ENCODE assay signal across 21 mouse cellular contexts in genomic region chr3:108152290-108152689, GRCm38 (mm10). TPM values are rescaled to one million over a fixed set of nuclear protein-coding genes. Genes with fewer than 3 reads are reported as not detected.
DNase-seq lines count a peak whose midpoint lies in the region; ATAC-seq and TF ChIP-seq lines count a peak whose summit lies in the region.
"Had no signal": no experiment of that assay in that cellular context is flagged by ENCODE, and none has a peak within 500 bp of the region (broad histone marks: within the 10 kb centered on the region; RNA-seq: fewer than 3 reads in every experiment).

No protein-coding gene starts in this region.

- no peak for ATAC-seq in intestine, embryonic 14.5 days (replicated peaks; ENCODE audit: low FRiP score, low TSS enrichment, low read depth)
- no peak for ATAC-seq in intestine, postnatal 0 days
- ATAC-seq: activated CD4-positive, CD25-positive, alpha-beta regulatory T cell, adult 4 months; CD4-positive, CD25-positive, alpha-beta regulatory T cell, adult 4 months; Patski had no signal

- no peak overlapping the region for H3K27ac ChIP-seq in heart, embryonic 10.5 days
- no peak overlapping the region for H3K27ac ChIP-seq in intestine, embryonic 14.5 days (ENCODE audit: low read depth)
- H3K27ac ChIP-seq in intestine, postnatal 0 days (ENCODE audit: low read depth, low read length) = no peak overlapping the region

- H3K36me3 ChIP-seq in heart, embryonic 10.5 days = no peaks in the 10 kb centered on the region
- H3K36me3 ChIP-seq in intestine, embryonic 14.5 days (ENCODE audit: control insufficient read depth, insufficient read depth, low read length) = no peaks in the 10 kb centered on the region
- H3K36me3 ChIP-seq in intestine, postnatal 0 days (ENCODE audit: control insufficient read depth, insufficient read depth) = no peaks in the 10 kb centered on the region

- no peak overlapping the region for H3K9ac ChIP-seq in intestine, embryonic 14.5 days (ENCODE audit: low read length)
- no peak overlapping the region for H3K9ac ChIP-seq in intestine, postnatal 0 days (ENCODE audit: low read depth, low read length)

- no peaks in the 10 kb centered on the region for H3K27me3 ChIP-seq in heart, embryonic 10.5 days (ENCODE audit: insufficient read depth, poor library complexity, severe bottlenecking)
- H3K27me3 ChIP-seq in intestine, embryonic 14.5 days (replicated peaks; ENCODE audit: control insufficient read depth, insufficient read depth, low read length) = no peaks in the 10 kb centered on the region
- no peaks in the 10 kb centered on the region for H3K27me3 ChIP-seq in intestine, postnatal 0 days (replicated peaks; ENCODE audit: control insufficient read depth, insufficient read depth, low read length)
- H3K27me3 ChIP-seq: Patski had no signal

- H3K4me3 ChIP-seq in heart, embryonic 10.5 days = no peak overlapping the region
- H3K4me3 ChIP-seq in intestine, embryonic 14.5 days (ENCODE audit: low read depth, low read length) = no peak overlapping the region
- no peak overlapping the region for H3K4me3 ChIP-seq in intestine, postnatal 0 days (ENCODE audit: low read depth, low read length)

- TF ChIP-seq CTCF in intestine, postnatal 0 days (IDR thresholded peaks at IDR 0.05; ENCODE audit: low read depth) = no peak

- 87% methylated on average over 3 of the region's 3 CpGs for WGBS in heart, embryonic 10.5 days
- 88% methylated on average over 3 of the region's 3 CpGs for WGBS in intestine, embryonic 14.5 days
- 81% methylated on average over 3 of the region's 3 CpGs for WGBS in intestine, postnatal 0 days

- peak; percentile 77 for DNase-seq in heart, adult 11 months
- DNase-seq in heart, adult 8-10 months (ENCODE audit: low spot score) = no peak
- peak; percentile 69 for DNase-seq in heart, embryonic 10.5 days (ENCODE audit: low spot score)
- DNase-seq in heart, postnatal 25 days (ENCODE audit: low spot score) = no peak
- DNase-seq in intestine, embryonic 14.5 days (ENCODE audit: low spot score) = peak; percentile 47
- DNase-seq: adrenal gland, adult 2 months; adrenal gland, adult 8-10 months; adrenal gland, postnatal 10 days; adrenal gland, postnatal 14 days; adrenal gland, postnatal 25 days; adrenal gland, postnatal 36 days; B cell, adult 2 months; cerebellum, adult 11 months; cerebellum, adult 11-12 months; cerebellum, adult 18-20 months had no signal

- intact Hi-C loops in heart, postnatal 25 days (cut with DNase I) = no loop called here

- H3K4me1 ChIP-seq in heart, embryonic 10.5 days = peaks cover 17% of the 10 kb centered on the region; the same call in 1 of the 2 replicates
- H3K4me1 ChIP-seq in intestine, embryonic 14.5 days (replicated peaks; ENCODE audit: control insufficient read depth, insufficient read depth, low read length) = peaks cover 4% of the 10 kb centered on the region; the same call in 1 of the 2 replicates
- H3K4me1 ChIP-seq in intestine, postnatal 0 days (replicated peaks; ENCODE audit: control insufficient read depth, insufficient read depth, low read length) = no peaks in the 10 kb centered on the region

- H3K4me2 ChIP-seq in intestine, embryonic 14.5 days (ENCODE audit: low read length) = no peak overlapping the region
- H3K4me2 ChIP-seq in intestine, postnatal 0 days (replicated peaks; ENCODE audit: low read depth) = no peak overlapping the region

- H3K9me3 ChIP-seq in heart, embryonic 10.5 days = no peaks in the 10 kb centered on the region
- no peaks in the 10 kb centered on the region for H3K9me3 ChIP-seq in intestine, embryonic 14.5 days (ENCODE audit: control insufficient read depth, low read length)
- no peaks in the 10 kb centered on the region for H3K9me3 ChIP-seq in intestine, postnatal 0 days (ENCODE audit: control insufficient read depth)
- H3K9me3 ChIP-seq: G1E had no signal

RNA-seq across cellular contexts. Expression of gene Gpr61, which starts 2.4 kb away (rescaled TPM):
- not detected for total RNA-seq in heart, adult 8-10 months (2022)
- polyA plus RNA-seq in heart, embryonic 10.5 days (2016; fragmentation: Nextera tagmentation; extraction: Ambion mirVana) = 0.11 and 0.33 TPM in 2 replicates
- total RNA-seq in heart, postnatal 25 days (2021) = not detected
- 0.04 and 0.26 TPM in 2 replicates for polyA plus RNA-seq in intestine, embryonic 14.5 days (2014; fragmentation: Nextera tagmentation; extraction: Ambion mirVana)
- 0.05 and 0.13 TPM in 2 replicates for polyA plus RNA-seq in intestine, postnatal 0 days (2015; fragmentation: Nextera tagmentation; extraction: Ambion mirVana)
- total RNA-seq: adrenal gland, postnatal 14 days; CH12.LX had no signal
- polyA plus RNA-seq: activated CD4-positive, CD25-positive, alpha-beta regulatory T cell, adult 4 months; G1E had no signal

RNA-seq across cellular contexts. Expression of gene Gnai3, which starts 6.3 kb away (rescaled TPM):
- 10 to 100 TPM; 12.7 to 15.9 (median 13.0) TPM for total RNA-seq in heart, adult 8-10 months (2022)
- polyA plus RNA-seq in heart, embryonic 10.5 days (2016; fragmentation: Nextera tagmentation; extraction: Ambion mirVana) = 106 and 131 TPM in 2 replicates
- total RNA-seq in heart, postnatal 25 days (2021) = 10 to 100 TPM; 18.5 to 21.3 TPM
- 171 and 182 TPM in 2 replicates for polyA plus RNA-seq in intestine, embryonic 14.5 days (2014; fragmentation: Nextera tagmentation; extraction: Ambion mirVana)
- polyA plus RNA-seq in intestine, postnatal 0 days (2015; fragmentation: Nextera tagmentation; extraction: Ambion mirVana) = 99.6 and 101 TPM in 2 replicates

RNA-seq across cellular contexts. Expression of gene Amigo1, which starts 33.8 kb away (rescaled TPM):
- total RNA-seq in heart, adult 8-10 months (2022) = 10 to 100 TPM; 17.2 to 18.9 (median 18.1) TPM
- polyA plus RNA-seq in heart, embryonic 10.5 days (2016; fragmentation: Nextera tagmentation; extraction: Ambion mirVana) = 1.4 and 3.3 TPM in 2 replicates
- 10 to 100 TPM; 12.2 to 12.5 TPM for total RNA-seq in heart, postnatal 25 days (2021)
- polyA plus RNA-seq in intestine, embryonic 14.5 days (2014; fragmentation: Nextera tagmentation; extraction: Ambion mirVana) = 3.0 and 3.5 TPM in 2 replicates
- 2.8 and 2.9 TPM in 2 replicates for polyA plus RNA-seq in intestine, postnatal 0 days (2015; fragmentation: Nextera tagmentation; extraction: Ambion mirVana)

RNA-seq across cellular contexts. Expression of gene Cyb561d1, which starts 48.7 kb away (rescaled TPM):
- total RNA-seq in heart, adult 8-10 months (2022) = 1 to 10 TPM; 5.4 to 8.3 (median 6.5) TPM
- polyA plus RNA-seq in heart, embryonic 10.5 days (2016; fragmentation: Nextera tagmentation; extraction: Ambion mirVana) = 3.1 and 3.9 TPM in 2 replicates
- total RNA-seq in heart, postnatal 25 days (2021) = 1 to 10 TPM; 4.9 to 5.1 TPM
- polyA plus RNA-seq in intestine, embryonic 14.5 days (2014; fragmentation: Nextera tagmentation; extraction: Ambion mirVana) = 2.3 and 2.6 TPM in 2 replicates
- polyA plus RNA-seq in intestine, postnatal 0 days (2015; fragmentation: Nextera tagmentation; extraction: Ambion mirVana) = 6.3 and 6.7 TPM in 2 replicates

RNA-seq across cellular contexts. Expression of gene Atxn7l2, which starts 58.4 kb away (rescaled TPM):
- total RNA-seq in heart, adult 8-10 months (2022) = 1 to 10 TPM; 1.7 to 2.7 (median 2.3) TPM
- 9.2 and 11.7 TPM in 2 replicates for polyA plus RNA-seq in heart, embryonic 10.5 days (2016; fragmentation: Nextera tagmentation; extraction: Ambion mirVana)
- total RNA-seq in heart, postnatal 25 days (2021) = 1 to 10 TPM; 2.4 to 3.3 TPM
- polyA plus RNA-seq in intestine, embryonic 14.5 days (2014; fragmentation: Nextera tagmentation; extraction: Ambion mirVana) = 15.3 and 15.5 TPM in 2 replicates
- 3.4 and 4.0 TPM in 2 replicates for polyA plus RNA-seq in intestine, postnatal 0 days (2015; fragmentation: Nextera tagmentation; extraction: Ambion mirVana)

Comparison
In these comparisons a context has a peak if more than half of its experiments do, and no peak if none do; other contexts are left out.
1. DNase-seq: peak in heart, adult 11 months (single experiment), heart, embryonic 10.5 days (single experiment) and intestine, embryonic 14.5 days (single experiment); none in heart, adult 8-10 months (single experiment) and heart, postnatal 25 days (single experiment).